Mouse (Mus musculus): ENCODE results near the gene 9530077C05Rik.

GRCm38 (mm10) chr9:22478946-22479345, 67.6 kb downstream of the 9530077C05Rik start:
- TF ChIP-seq CTCF (IDR thresholded peaks at IDR 0.05; ENCODE audit: borderline replicate concordance, insufficient read depth, low read length) = no peak
- no peak for TF ChIP-seq POLR2A (IDR thresholded peaks at IDR 0.05; ENCODE audit: low read depth, low read length)

Measured in embryonic fibroblast, embryonic 13.5 days (primary cell).